Mouse (Mus musculus) heart, embryonic 14.5 days (tissue): ENCODE data around the gene Lpin2. TPM values are rescaled to one million over a fixed set of nuclear protein-coding genes. Genes with fewer than 3 reads are reported as not detected.

ENCODE experiments used
- ATAC-seq: fragments of 200-750 bp; cut with Nextera tagmentation; 2 replicates; pipeline ENCODE4 v1.8.0; 2017; ENCODE audit warnings: low read depth, moderate TSS enrichment; ENCODE audit not compliant: insufficient number of reproducible peaks, insufficient read depth, low FRiP score
- H3K27ac ChIP-seq, 2 experiments: fragments of 200-500 bp in 1 of 2; fragments of 300-500 bp in 1 of 2; sonication (generic) in 1 of 2; replicated peaks in 1 of 2; 2 replicates each; pipeline ENCODE4 v1.5.1; 2012 to 2014; ENCODE audit warnings: low read depth in 2 of 2, low read length in 2 of 2, control low read depth in 1 of 2, mild to moderate bottlenecking in 1 of 2, mixed read lengths in 1 of 2; ENCODE audit not compliant: control insufficient read depth in 1 of 2, insufficient read depth in 1 of 2
- H3K27me3 ChIP-seq: fragments of 300-500 bp; sonication (generic); 2 replicates; pipeline ENCODE4 v1.6.1; 2014; ENCODE audit warnings: mild to moderate bottlenecking, low read length, control low read depth; ENCODE audit not compliant: control insufficient read depth, insufficient read depth
- H3K36me3 ChIP-seq: fragments of 300-500 bp; sonication (generic); 2 replicates; pipeline ENCODE4 v1.6.1; 2014; ENCODE audit warnings: mild to moderate bottlenecking, control low read depth, low read length, mixed read lengths; ENCODE audit not compliant: control insufficient read depth, insufficient read depth
- H3K4me1 ChIP-seq, 2 experiments: fragments of 200-500 bp in 1 of 2; fragments of 300-500 bp in 1 of 2; sonication (generic) in 1 of 2; 2 replicates each; pipeline ENCODE4 v1.6.1; 2012 to 2014; ENCODE audit warnings: low read length in 2 of 2, control low read depth in 1 of 2, mixed read lengths in 1 of 2; ENCODE audit not compliant: control insufficient read depth in 2 of 2, insufficient read depth in 2 of 2
- H3K4me2 ChIP-seq: fragments of 300-500 bp; sonication (generic); 2 replicates; pipeline ENCODE4 v1.6.1; 2014; ENCODE audit warnings: mild to moderate bottlenecking, low read length
- H3K4me3 ChIP-seq, 2 experiments: fragments of 200-500 bp in 1 of 2; fragments of 300-500 bp in 1 of 2; sonication (generic) in 1 of 2; 2 replicates each; pipeline ENCODE4 v1.5.1; 2012 to 2014; ENCODE audit warnings: low read length in 2 of 2, mild to moderate bottlenecking in 2 of 2, control low read depth in 1 of 2, low read depth in 1 of 2, moderate library complexity in 1 of 2; ENCODE audit not compliant: control insufficient read depth in 1 of 2, insufficient read depth in 1 of 2
- H3K9ac ChIP-seq: fragments of 300-500 bp; sonication (generic); 2 replicates; pipeline ENCODE4 v1.6.1; 2014; ENCODE audit warnings: mild to moderate bottlenecking, low read length
- H3K9me3 ChIP-seq: fragments of 300-500 bp; sonication (generic); 2 replicates; pipeline ENCODE4 v1.6.1; 2016; ENCODE audit warnings: low read length, control low read depth; ENCODE audit not compliant: control insufficient read depth
- WGBS: fragments of 180-500 bp; shearing (Covaris S2); extraction: QIAGEN DNeasy Blood & Tissue Kit; methylation state at CpG from one replicate; pipeline ENCODE4 v1.1.7; 2014; 5-methylcytosine and 5-hydroxymethylcytosine counted together
- polyA plus RNA-seq: library from polyadenylated mRNA; unstranded; fragments of >200 nt; fragmentation: Nextera tagmentation; extraction: Ambion mirVana; gene quantifications from 2 replicates; pipeline ENCODE4 v1.2.1, GENCODE M21; 2014

The Lpin2 gene
- polyA plus RNA-seq, 1 experiment from 2014 or later, result 15.2 TPM

GRCm38 (mm10) chr17:71142068-71142467 lies 40.3 kb upstream of the Lpin2 start:
- Histone ChIP-seq H3K27ac (no peak overlapping the region), H3K27me3 (no peaks in the 10 kb centered on the region), H3K9me3 (no peaks in the 10 kb centered on the region), H3K4me3 (no peak overlapping the region), H3K9ac (no peak overlapping the region), H3K4me2 (no peak overlapping the region), H3K36me3 (no peaks in the 10 kb centered on the region), H3K4me1 (no peaks in the 10 kb centered on the region)
- ATAC-seq, result no peak
- WGBS, result 79% methylated on average over 4 of the region's 4 CpGs

- Histone ChIP-seq H3K9me3 (no peaks in the 10 kb centered on the region), H3K27ac (no peak overlapping the region), H3K9ac (no peak overlapping the region), H3K4me2 (no peak overlapping the region), H3K36me3 (no peaks in the 10 kb centered on the region), H3K4me3 (no peak overlapping the region), H3K4me1 (no peaks in the 10 kb centered on the region), H3K27me3 (no peaks in the 10 kb centered on the region)
- 77% methylated on average over 4 of the region's 4 CpGs for WGBS
- no peak for ATAC-seq
These were observed 39.2 kb upstream of the Lpin2 start for GRCm38 (mm10) chr17:71143155-71143554.

GRCm38 (mm10) chr17:71144322-71145116 lies 37.8 kb upstream of the Lpin2 start:
- 87% methylated on average over 19 of the region's 19 CpGs for WGBS
- Histone ChIP-seq H3K27ac (no peak overlapping the region), H3K4me1 (no peaks in the 10 kb centered on the region), H3K4me3 (no peak overlapping the region), H3K9ac (no peak overlapping the region), H3K36me3 (no peaks in the 10 kb centered on the region), H3K9me3 (no peaks in the 10 kb centered on the region), H3K27me3 (no peaks in the 10 kb centered on the region), H3K4me2 (no peak overlapping the region)
- ATAC-seq, result no peak

- no peaks in the 10 kb centered on the region for H3K4me1 ChIP-seq
- WGBS, result 88% methylated on average over 1 of the region's 1 CpGs
- no peak overlapping the region for H3K27ac ChIP-seq
- no peaks in the 10 kb centered on the region for H3K36me3 ChIP-seq
- no peak overlapping the region for H3K4me3 ChIP-seq
- no peaks in the 10 kb centered on the region for H3K27me3 ChIP-seq
- H3K9me3 ChIP-seq, result no peaks in the 10 kb centered on the region
- no peak overlapping the region for H3K4me2 ChIP-seq
- H3K9ac ChIP-seq, result no peak overlapping the region
- ATAC-seq, result no peak
These were observed 37.0 kb upstream of the Lpin2 start for GRCm38 (mm10) chr17:71145248-71145961.

GRCm38 (mm10) chr17:71153356-71153755 lies 29.0 kb upstream of the Lpin2 start:
- Histone ChIP-seq H3K4me3 (no peak overlapping the region), H3K27me3 (no peaks in the 10 kb centered on the region), H3K9me3 (no peaks in the 10 kb centered on the region), H3K36me3 (no peaks in the 10 kb centered on the region), H3K9ac (no peak overlapping the region), H3K4me2 (no peak overlapping the region), H3K27ac (no peak overlapping the region), H3K4me1 (peaks cover 0 to 5% of the 10 kb centered on the region in 2 experiments; a peak in 2 of 4 replicates)
- WGBS, result 49% methylated on average over 4 of the region's 4 CpGs
- no peak for ATAC-seq

GRCm38 (mm10) chr17:71155271-71155670 lies 27.1 kb upstream of the Lpin2 start:
- no peaks in the 10 kb centered on the region for H3K27me3 ChIP-seq
- no peak for ATAC-seq
- no peaks in the 10 kb centered on the region for H3K9me3 ChIP-seq
- no peak overlapping the region for H3K4me2 ChIP-seq
- H3K4me1 ChIP-seq, result peaks cover 5 to 7% of the 10 kb centered on the region in 2 experiments; a peak in 2 of 4 replicates
- H3K9ac ChIP-seq, result no peak overlapping the region
- WGBS, result 58% methylated on average over 1 of the region's 1 CpGs
- H3K36me3 ChIP-seq, result no peaks in the 10 kb centered on the region
- no peak overlapping the region for H3K27ac ChIP-seq
- no peak overlapping the region for H3K4me3 ChIP-seq

- no peaks in the 10 kb centered on the region for H3K36me3 ChIP-seq
- no peak overlapping the region for H3K9ac ChIP-seq
- H3K4me1 ChIP-seq, result peaks cover 5 to 7% of the 10 kb centered on the region in 2 experiments; a peak in 2 of 4 replicates
- no peak overlapping the region for H3K27ac ChIP-seq
- H3K4me3 ChIP-seq, result no peak overlapping the region
- WGBS, result 26% methylated on average over 4 of the region's 4 CpGs
- no peak for ATAC-seq
- no peaks in the 10 kb centered on the region for H3K9me3 ChIP-seq
- H3K27me3 ChIP-seq, result no peaks in the 10 kb centered on the region
- H3K4me2 ChIP-seq, result no peak overlapping the region
These were observed 23.2 kb upstream of the Lpin2 start for GRCm38 (mm10) chr17:71159152-71159567.
